Mouse (Mus musculus) hindbrain, embryonic 14.5 days (tissue): ENCODE results near the gene Upk1a. TPM values are rescaled to one million over a fixed set of nuclear protein-coding genes. Genes with fewer than 3 reads are reported as not detected.

Experiments
- ATAC-seq: fragments of 200-750 bp; cut with Nextera tagmentation; 2 replicates; pipeline ENCODE4 v1.8.0; 2017; ENCODE audit warnings: moderate number of reproducible peaks, mild to moderate bottlenecking, moderate TSS enrichment, moderate library complexity; ENCODE audit not compliant: low FRiP score
- DNase-seq: peaks from one replicate; pipeline ENCODE4 v3.0.0-alpha.2; 2015; ENCODE audit warnings: low spot score
- H3K27ac ChIP-seq: fragments of 300-500 bp; sonication (generic); 2 replicates; pipeline ENCODE4 v1.5.1; 2014; ENCODE audit warnings: mild to moderate bottlenecking, moderate library complexity
- H3K27me3 ChIP-seq: fragments of 300-500 bp; sonication (generic); 2 replicates; pipeline ENCODE4 v1.6.1; 2014; ENCODE audit warnings: mild to moderate bottlenecking, low read length, mixed read lengths; ENCODE audit not compliant: control insufficient read depth, insufficient read depth
- H3K36me3 ChIP-seq: fragments of 300-500 bp; sonication (generic); replicated peaks from 2 replicates; pipeline ENCODE4 v1.6.1; 2014; ENCODE audit not compliant: control insufficient read depth, insufficient read depth
- H3K4me1 ChIP-seq: fragments of 300-500 bp; sonication (generic); replicated peaks from 2 replicates; pipeline ENCODE4 v1.6.1; 2014; ENCODE audit warnings: antibody characterized with exemption, low read length, mixed read lengths; ENCODE audit not compliant: control insufficient read depth, insufficient read depth
- H3K4me2 ChIP-seq: fragments of 300-500 bp; sonication (generic); replicated peaks from 2 replicates; pipeline ENCODE4 v1.6.1; 2014; ENCODE audit warnings: mild to moderate bottlenecking, moderate library complexity
- H3K4me3 ChIP-seq: fragments of 300-500 bp; sonication (generic); replicated peaks from 2 replicates; pipeline ENCODE4 v1.5.1; 2014; ENCODE audit warnings: mild to moderate bottlenecking, low read length
- H3K9ac ChIP-seq: fragments of 300-500 bp; sonication (generic); 2 replicates; pipeline ENCODE4 v1.6.1; 2014
- H3K9me3 ChIP-seq: fragments of 300-500 bp; sonication (generic); 2 replicates; pipeline ENCODE4 v1.6.1; 2016; ENCODE audit warnings: low read length; ENCODE audit not compliant: control insufficient read depth
- WGBS: fragments of 180-500 bp; shearing (Covaris S2); extraction: QIAGEN DNeasy Blood & Tissue Kit; methylation state at CpG from one replicate; pipeline ENCODE4 v1.1.7; 2014; 5-methylcytosine and 5-hydroxymethylcytosine counted together
- polyA plus RNA-seq: library from polyadenylated mRNA; unstranded; fragments of >200 nt; fragmentation: Nextera tagmentation; extraction: Ambion mirVana; gene quantifications from 2 replicates; pipeline ENCODE4 v1.2.1, GENCODE M21; 2014

Gene Upk1a
- polyA plus RNA-seq, 1 experiment from 2014 or later: 0.76 TPM

DNA sequence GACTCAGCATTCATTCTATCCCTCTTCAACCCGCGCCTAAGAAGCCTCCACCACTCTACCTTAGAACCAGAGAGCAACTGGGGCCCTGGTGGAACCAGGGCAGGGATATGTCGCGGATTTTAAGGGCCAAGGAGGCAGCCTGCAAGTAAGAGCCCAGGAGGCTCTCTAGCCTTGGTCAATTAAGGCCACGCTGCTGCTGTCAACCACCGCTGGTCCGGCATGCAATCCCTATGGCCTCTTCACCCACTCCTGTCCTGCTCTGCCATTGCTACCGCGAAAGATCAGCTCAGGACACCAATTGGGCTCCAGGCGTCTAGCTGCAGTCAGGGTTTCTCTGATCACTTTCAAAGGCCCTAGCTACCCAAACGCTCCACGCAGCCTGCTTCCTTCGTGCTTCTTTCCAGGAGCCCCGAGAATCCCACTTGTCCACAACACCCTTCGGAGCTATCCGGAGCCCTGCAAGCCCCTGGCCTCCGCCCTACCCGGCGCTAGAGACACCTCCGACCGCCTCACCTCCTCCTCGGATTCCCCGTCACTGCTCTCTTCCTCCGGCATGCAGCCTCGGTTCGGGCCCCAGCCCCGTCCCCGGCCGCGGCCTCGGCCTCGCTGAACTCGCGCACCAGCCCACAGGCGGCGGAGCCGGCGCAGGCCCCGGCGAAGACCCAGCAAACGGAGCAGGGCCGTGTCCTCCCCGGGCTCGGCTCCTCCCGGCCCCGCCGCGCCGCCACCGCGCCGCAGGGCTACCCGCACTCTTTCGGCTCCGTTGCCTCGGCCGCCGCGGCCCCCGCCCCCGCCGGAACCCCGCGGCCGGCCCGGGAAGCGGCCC, 24.6 kb downstream of the Upk1a start:
- WGBS: 1% methylated on average over 53 of the region's 67 CpGs

DNA sequence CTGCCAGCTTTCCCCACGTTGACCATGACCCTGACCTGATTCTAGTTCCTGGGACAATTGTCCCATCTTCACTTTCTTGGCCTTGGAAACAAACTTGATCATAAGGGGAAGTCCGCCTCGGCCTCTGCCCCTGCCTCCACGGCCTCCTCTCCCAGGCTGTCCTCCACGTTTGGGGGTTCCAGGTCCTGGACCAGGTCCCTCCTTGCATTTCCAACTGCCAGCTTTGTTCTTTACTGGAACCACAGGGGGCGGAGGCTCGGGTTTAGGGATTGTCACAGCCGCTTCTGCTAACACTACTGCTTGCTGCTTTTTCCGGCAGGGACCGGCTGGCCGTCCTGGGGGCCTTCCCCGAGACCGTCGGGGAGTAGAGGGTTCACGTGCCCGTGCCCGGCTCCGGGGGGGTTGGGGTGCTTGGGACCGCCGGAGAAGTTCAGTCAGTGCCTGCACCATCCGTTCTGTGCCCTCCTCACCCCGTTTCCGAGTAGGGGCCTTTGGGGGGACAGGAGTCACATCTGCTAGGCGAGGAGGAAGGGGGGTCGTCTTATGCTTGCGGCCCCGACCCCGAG, 26.1 kb downstream of the Upk1a start:
- peak overlapping the region; percentile 98; the same call in 1 of the 2 replicates for H3K9ac ChIP-seq
- ATAC-seq (no peak), DNase-seq (no peak)
- 91% methylated on average over 28 of the region's 28 CpGs for WGBS
- H3K4me3 ChIP-seq: peak overlapping the region; percentile 85
- H3K27me3 ChIP-seq: no peaks in the 10 kb centered on the region
- H3K27ac ChIP-seq: no peak overlapping the region
- H3K4me2 ChIP-seq: peak overlapping the region; percentile 93
- no peaks in the 10 kb centered on the region for H3K9me3 ChIP-seq
- peaks cover 53% of the 10 kb centered on the region for H3K36me3 ChIP-seq
- H3K4me1 ChIP-seq: peaks cover 10% of the 10 kb centered on the region

More for the DNA sequence above, 24.6 kb downstream of the Upk1a start:
- DNase-seq (peak; percentile 29), ATAC-seq (peak; percentile 38)
- Histone ChIP-seq H3K4me3 (peak overlapping the region; percentile 85), H3K4me2 (peak overlapping the region; percentile 93), H3K36me3 (peaks cover 38% of the 10 kb centered on the region), H3K27ac (peak overlapping the region; percentile 94), H3K27me3 (no peaks in the 10 kb centered on the region), H3K9me3 (no peaks in the 10 kb centered on the region), H3K4me1 (peaks cover 10% of the 10 kb centered on the region), H3K9ac (peak overlapping the region; percentile 98)

DNA sequence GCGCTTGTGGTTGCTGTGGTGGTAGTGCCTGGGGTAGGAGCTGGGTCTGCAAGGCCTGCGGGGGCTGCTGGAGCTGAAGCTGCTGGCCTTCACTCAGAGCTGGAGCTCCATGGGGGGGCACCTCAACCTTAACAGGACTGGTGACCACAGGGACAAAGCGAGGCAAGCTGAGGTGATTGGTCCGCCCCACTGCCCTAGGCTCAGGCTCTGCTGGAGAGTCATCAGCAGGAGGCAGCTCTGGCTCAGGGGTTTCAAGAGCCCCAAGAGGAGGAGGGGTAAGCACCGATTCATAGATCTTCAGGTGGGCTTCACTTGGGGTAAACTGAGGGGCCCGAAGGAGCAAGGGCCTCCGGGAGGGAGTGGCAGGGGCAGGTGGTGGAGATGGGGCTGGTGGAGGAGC, 27.5 kb downstream of the Upk1a start:
- H3K4me2 ChIP-seq: no peak overlapping the region
- WGBS: 94% methylated on average over 7 of the region's 7 CpGs
- no peaks in the 10 kb centered on the region for H3K27me3 ChIP-seq
- no peak overlapping the region for H3K27ac ChIP-seq
- peaks cover 67% of the 10 kb centered on the region for H3K36me3 ChIP-seq
- no peak overlapping the region for H3K4me3 ChIP-seq
- DNase-seq: no peak
- no peak overlapping the region for H3K9ac ChIP-seq
- peaks cover 10% of the 10 kb centered on the region for H3K4me1 ChIP-seq
- no peak for ATAC-seq
- H3K9me3 ChIP-seq: no peaks in the 10 kb centered on the region

DNA sequence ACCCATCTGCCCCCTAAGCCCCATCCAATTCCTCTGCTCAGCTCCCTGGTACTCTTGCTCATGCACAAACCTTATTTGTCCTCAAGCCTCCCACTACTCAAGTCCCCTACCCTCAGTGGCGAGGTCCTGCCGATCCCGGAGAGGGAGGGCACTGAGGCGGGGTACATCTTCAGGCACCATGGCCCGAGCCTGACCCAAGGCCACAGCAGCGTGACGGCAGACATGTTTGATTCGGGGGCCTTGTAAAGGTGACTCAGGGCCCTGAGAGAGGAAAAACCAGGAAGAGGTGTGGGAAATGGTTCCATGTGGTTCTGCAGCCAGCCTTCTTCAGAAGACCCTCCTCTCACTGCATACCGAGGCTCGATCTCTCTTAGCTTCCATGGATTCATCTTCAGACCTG, 28.3 kb downstream of the Upk1a start:
- Histone ChIP-seq H3K27me3 (no peaks in the 10 kb centered on the region), H3K4me1 (peaks cover 10% of the 10 kb centered on the region), H3K36me3 (peaks cover 75% of the 10 kb centered on the region), H3K9me3 (no peaks in the 10 kb centered on the region), H3K27ac (no peak overlapping the region), H3K9ac (no peak overlapping the region), H3K4me2 (no peak overlapping the region), H3K4me3 (no peak overlapping the region)
- ATAC-seq (no peak), DNase-seq (no peak)
- 94% methylated on average over 10 of the region's 10 CpGs for WGBS

DNA sequence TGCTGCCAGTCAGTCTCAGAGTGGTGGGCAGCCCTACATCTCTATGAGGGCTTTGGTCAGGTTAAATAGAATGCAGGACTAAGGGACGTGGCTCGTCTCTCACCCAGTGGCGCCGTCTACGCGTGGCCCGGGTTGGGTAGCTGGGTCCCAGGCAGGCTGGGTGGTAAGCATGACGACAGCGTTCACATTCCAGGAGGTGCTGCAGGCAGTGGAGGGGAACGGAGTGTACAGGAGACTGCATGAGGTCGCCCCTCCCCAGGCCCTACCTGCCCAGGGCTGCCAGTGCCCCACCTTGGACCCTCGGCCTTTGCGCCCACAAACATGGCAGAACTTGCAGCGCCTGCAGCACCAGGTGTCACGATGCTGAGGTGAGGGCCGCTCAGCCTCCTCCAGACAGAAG, 31.1 kb downstream of the Upk1a start:
- Histone ChIP-seq H3K9ac (no peak overlapping the region), H3K27me3 (no peaks in the 10 kb centered on the region), H3K4me1 (peaks cover under 1% of the 10 kb centered on the region; the same call in 1 of the 2 replicates), H3K4me3 (no peak overlapping the region), H3K27ac (no peak overlapping the region), H3K4me2 (no peak overlapping the region), H3K36me3 (peaks cover 100% of the 10 kb centered on the region), H3K9me3 (no peaks in the 10 kb centered on the region)
- DNase-seq (no peak), ATAC-seq (no peak)
- WGBS: 95% methylated on average over 16 of the region's 16 CpGs

DNA sequence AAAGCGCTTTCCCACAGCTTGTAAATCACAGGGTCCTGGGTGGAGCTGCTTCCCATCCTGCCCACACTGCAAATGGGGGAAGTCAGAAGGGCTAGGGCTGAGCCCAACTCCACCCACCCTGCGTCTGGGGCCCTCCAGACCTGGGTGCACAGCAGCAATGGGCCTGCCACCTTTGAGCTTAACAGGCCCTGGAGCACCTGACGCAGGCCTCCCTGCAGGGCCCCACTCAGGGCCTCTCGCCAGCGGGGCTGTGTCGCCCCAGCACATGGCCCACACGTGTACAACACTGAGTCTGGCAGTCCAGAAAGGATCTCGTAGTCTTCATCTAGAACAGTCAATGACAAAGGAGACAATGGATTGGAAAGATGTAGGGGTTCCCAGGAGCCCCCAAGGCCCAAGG, 32.7 kb downstream of the Upk1a start:
- no peaks in the 10 kb centered on the region for H3K27me3 ChIP-seq
- DNase-seq (no peak), ATAC-seq (no peak)
- no peaks in the 10 kb centered on the region for H3K9me3 ChIP-seq
- H3K9ac ChIP-seq: no peak overlapping the region
- 96% methylated on average over 8 of the region's 8 CpGs for WGBS
- no peaks in the 10 kb centered on the region for H3K4me1 ChIP-seq
- no peak overlapping the region for H3K4me2 ChIP-seq
- H3K27ac ChIP-seq: no peak overlapping the region
- H3K36me3 ChIP-seq: peaks cover 100% of the 10 kb centered on the region
- H3K4me3 ChIP-seq: no peak overlapping the region

DNA sequence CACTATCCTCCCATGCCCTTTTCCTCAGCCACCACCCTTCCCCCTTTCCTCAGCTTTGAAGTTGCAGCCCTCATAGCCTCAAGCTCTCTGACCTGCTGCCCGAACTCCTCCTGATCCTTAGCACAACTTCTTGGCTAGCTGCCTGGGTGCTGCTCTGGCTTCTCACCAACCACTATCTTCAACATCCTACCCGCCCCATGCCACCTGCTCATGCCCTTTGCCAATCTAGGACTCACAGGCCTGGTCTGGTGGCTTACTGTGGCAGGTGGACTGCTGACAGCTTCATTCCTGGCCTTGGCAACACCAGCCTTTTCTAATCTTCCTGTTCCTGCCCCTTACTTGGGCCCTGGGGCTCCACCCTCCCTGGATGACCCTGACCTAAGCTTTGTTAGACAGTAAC, 39.7 kb downstream of the Upk1a start:
- no peak overlapping the region for H3K27ac ChIP-seq
- H3K4me1 ChIP-seq: no peaks in the 10 kb centered on the region
- no peak for DNase-seq
- H3K9me3 ChIP-seq: no peaks in the 10 kb centered on the region
- ATAC-seq: no peak
- H3K9ac ChIP-seq: no peak overlapping the region
- no peaks in the 10 kb centered on the region for H3K27me3 ChIP-seq
- H3K4me3 ChIP-seq: no peak overlapping the region
- WGBS: 83% methylated on average over 2 of the region's 2 CpGs
- H3K36me3 ChIP-seq: peaks cover 100% of the 10 kb centered on the region
- H3K4me2 ChIP-seq: no peak overlapping the region

DNA sequence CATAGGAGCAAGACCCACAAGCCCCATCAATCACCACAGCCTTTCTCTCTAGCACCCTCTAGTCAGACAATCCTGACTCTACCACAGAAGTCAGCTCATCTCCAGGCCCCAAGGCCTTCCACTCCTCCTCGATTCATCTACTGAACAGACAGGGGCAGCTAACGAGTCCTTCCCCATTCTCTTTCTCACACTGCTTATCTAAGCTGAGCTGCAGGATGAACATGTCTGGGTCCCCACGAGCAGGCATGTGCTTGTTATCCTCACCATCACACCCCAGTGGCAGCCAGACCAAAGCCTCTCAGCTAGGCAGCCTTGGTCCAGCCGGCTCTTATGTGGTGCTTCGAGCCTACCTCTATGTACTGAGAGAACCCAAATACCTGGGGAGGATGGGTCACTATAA, 40.3 kb downstream of the Upk1a start:
- no peak overlapping the region for H3K27ac ChIP-seq

DNA sequence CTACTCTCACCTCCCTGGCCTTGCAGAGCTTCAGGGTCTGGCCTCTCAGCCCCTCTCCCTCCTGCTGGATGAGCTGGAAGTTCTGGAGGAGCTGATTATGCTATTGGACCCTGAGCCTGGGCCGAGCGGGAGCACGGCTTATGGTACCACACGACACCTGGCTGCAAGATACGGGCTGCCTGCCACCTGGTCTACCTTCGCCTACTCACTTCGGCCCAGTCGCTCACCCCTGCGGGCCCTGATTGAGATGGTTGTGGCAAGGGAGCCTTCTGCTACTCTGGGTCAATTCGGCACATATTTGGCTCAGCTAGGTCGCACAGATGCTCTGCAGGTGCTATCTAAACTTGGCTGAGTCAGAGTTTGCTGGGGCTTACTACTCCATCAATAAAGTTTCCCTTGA, 45.1 kb downstream of the Upk1a start:
- H3K27me3 ChIP-seq: no peaks in the 10 kb centered on the region
- WGBS: 93% methylated on average over 11 of the region's 11 CpGs
- H3K4me3 ChIP-seq: no peak overlapping the region
- H3K27ac ChIP-seq: no peak overlapping the region
- ATAC-seq: no peak
- DNase-seq: no peak
- peaks cover 8% of the 10 kb centered on the region for H3K4me1 ChIP-seq
- peaks cover 75% of the 10 kb centered on the region for H3K36me3 ChIP-seq
- H3K9me3 ChIP-seq: no peaks in the 10 kb centered on the region
- no peak overlapping the region for H3K4me2 ChIP-seq
- no peak overlapping the region for H3K9ac ChIP-seq

More for the DNA sequence above, 40.3 kb downstream of the Upk1a start:
- no peaks in the 10 kb centered on the region for H3K4me1 ChIP-seq
- peaks cover 99% of the 10 kb centered on the region for H3K36me3 ChIP-seq
- H3K9me3 ChIP-seq: no peaks in the 10 kb centered on the region
- H3K9ac ChIP-seq: no peak overlapping the region
- no peak overlapping the region for H3K4me3 ChIP-seq
- no peaks in the 10 kb centered on the region for H3K27me3 ChIP-seq
- DNase-seq (no peak), ATAC-seq (no peak)
- H3K4me2 ChIP-seq: no peak overlapping the region
- WGBS: 92% methylated on average over 5 of the region's 5 CpGs
